Mouse (Mus musculus) lung, embryonic 16.5 days (tissue): ENCODE measurements around the gene Hes7. TPM values are rescaled to one million over a fixed set of nuclear protein-coding genes. Genes with fewer than 3 reads are reported as not detected.

Source experiments
- ATAC-seq: fragments of 200-750 bp; cut with Nextera tagmentation; 2 replicates; pipeline ENCODE4 v1.8.0; 2017; ENCODE audit warnings: low read depth, mild to moderate bottlenecking, moderate library complexity
- H3K27ac ChIP-seq: fragments of 300-500 bp; sonication (generic); 2 replicates; pipeline ENCODE4 v1.5.1; 2014; ENCODE audit warnings: mild to moderate bottlenecking, control low read depth, low read length
- H3K27me3 ChIP-seq: fragments of 300-500 bp; sonication (generic); 2 replicates; pipeline ENCODE4 v1.6.1; 2014; ENCODE audit warnings: low read depth, low read length, mixed read lengths; ENCODE audit not compliant: control insufficient read depth, insufficient read depth
- H3K36me3 ChIP-seq: fragments of 300-500 bp; sonication (generic); 2 replicates; pipeline ENCODE4 v1.6.1; 2014; ENCODE audit warnings: low read length; ENCODE audit not compliant: control insufficient read depth, insufficient read depth
- H3K4me1 ChIP-seq: fragments of 300-500 bp; sonication (generic); replicated peaks from 2 replicates; pipeline ENCODE4 v1.6.1; 2014; ENCODE audit warnings: low read length, mixed read lengths; ENCODE audit not compliant: control insufficient read depth, insufficient read depth
- H3K4me2 ChIP-seq: fragments of 300-500 bp; sonication (generic); 2 replicates; pipeline ENCODE4 v1.6.1; 2014; ENCODE audit warnings: low read depth, low read length, control low read depth
- H3K4me3 ChIP-seq: fragments of 300-500 bp; sonication (generic); 2 replicates; pipeline ENCODE4 v1.5.1; 2014; ENCODE audit warnings: mild to moderate bottlenecking, low read length, control low read depth
- H3K9ac ChIP-seq: fragments of 300-500 bp; sonication (generic); 2 replicates; pipeline ENCODE4 v1.6.1; 2014; ENCODE audit warnings: low read length, control low read depth
- H3K9me3 ChIP-seq: fragments of 300-500 bp; sonication (generic); 2 replicates; pipeline ENCODE4 v1.6.1; 2016; ENCODE audit warnings: low read length; ENCODE audit not compliant: control insufficient read depth
- WGBS: fragments of 180-500 bp; shearing (Covaris S2); extraction: QIAGEN DNeasy Blood & Tissue Kit; methylation state at CpG from one replicate; pipeline ENCODE4 v1.1.7; 2014; 5-methylcytosine and 5-hydroxymethylcytosine counted together
- polyA plus RNA-seq: library from polyadenylated mRNA; unstranded; fragments of >200 nt; fragmentation: Nextera tagmentation; extraction: Ambion mirVana; gene quantifications from 2 replicates; pipeline ENCODE4 v1.2.1, GENCODE M21; 2015

Gene Hes7
- polyA plus RNA-seq, 1 experiment from 2014 or later: 0.43 TPM

DNA sequence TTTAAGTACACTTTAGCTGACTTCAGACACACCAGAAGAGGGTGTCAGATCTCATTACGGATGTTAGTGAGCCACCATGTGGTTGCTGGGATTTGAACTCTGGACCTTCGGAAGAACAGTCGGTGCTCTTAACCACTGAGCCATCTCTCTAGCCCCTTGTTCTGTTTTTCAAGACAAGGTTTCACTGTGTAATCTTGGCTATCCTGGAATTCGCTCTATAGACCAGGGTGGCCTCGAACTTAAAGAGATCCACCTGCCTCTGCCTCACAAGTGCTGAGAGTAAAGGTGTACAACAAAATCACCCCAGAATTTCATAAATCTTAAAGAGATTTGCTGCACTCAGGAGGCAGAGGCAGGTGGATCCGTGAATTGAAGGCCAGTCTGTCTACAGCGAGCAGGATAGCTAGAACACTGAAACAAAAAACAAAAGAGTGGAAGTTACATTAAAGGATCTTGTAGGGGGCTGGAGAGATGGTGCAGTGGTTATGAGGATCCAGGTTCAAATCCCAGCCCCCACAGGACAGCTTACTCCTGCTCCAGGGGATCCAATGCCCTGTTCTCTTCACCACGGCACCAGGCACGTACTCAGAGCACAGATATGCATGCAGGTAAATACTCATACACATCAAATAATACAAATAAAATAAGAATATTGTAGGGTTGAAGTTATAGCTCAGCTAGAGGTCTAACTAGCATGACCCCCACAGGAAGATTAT is 44.3 kb upstream of the Hes7 start:
- no peak for ATAC-seq
- H3K4me1 ChIP-seq: peaks cover 17% of the 10 kb centered on the region
- H3K4me2 ChIP-seq: no peak overlapping the region
- H3K36me3 ChIP-seq: no peaks in the 10 kb centered on the region
- no peak overlapping the region for H3K27ac ChIP-seq
- H3K27me3 ChIP-seq: no peaks in the 10 kb centered on the region
- 53% methylated on average over 8 of the region's 9 CpGs for WGBS
- H3K9me3 ChIP-seq: no peaks in the 10 kb centered on the region
- H3K4me3 ChIP-seq: no peak overlapping the region
- H3K9ac ChIP-seq: no peak overlapping the region

DNA sequence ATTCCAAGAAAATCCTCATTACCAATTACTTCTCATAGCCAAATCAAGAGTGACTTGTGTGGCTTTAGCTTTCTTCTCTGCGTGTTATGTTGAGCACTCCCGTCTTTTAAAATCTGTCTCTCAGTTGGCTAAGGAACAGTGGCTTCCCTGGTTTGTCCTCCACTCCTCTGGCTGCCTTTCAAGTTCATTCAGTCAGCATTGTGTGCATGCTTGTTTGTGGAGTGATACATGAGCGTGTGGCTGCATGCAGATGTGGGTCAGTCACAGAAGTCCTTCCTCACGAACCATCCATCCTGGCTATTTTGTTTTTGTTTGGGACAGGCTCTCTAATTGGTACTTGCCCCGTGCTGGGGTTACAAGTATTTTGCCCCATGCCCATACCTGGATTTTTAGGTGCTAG is 43.6 kb upstream of the Hes7 start:
- H3K4me2 ChIP-seq: no peak overlapping the region
- H3K4me3 ChIP-seq: no peak overlapping the region
- WGBS: 65% methylated on average over 5 of the region's 5 CpGs
- no peaks in the 10 kb centered on the region for H3K27me3 ChIP-seq
- ATAC-seq: no peak
- H3K27ac ChIP-seq: no peak overlapping the region
- peaks cover 13% of the 10 kb centered on the region for H3K4me1 ChIP-seq
- H3K36me3 ChIP-seq: no peaks in the 10 kb centered on the region
- no peaks in the 10 kb centered on the region for H3K9me3 ChIP-seq
- no peak overlapping the region for H3K9ac ChIP-seq

DNA sequence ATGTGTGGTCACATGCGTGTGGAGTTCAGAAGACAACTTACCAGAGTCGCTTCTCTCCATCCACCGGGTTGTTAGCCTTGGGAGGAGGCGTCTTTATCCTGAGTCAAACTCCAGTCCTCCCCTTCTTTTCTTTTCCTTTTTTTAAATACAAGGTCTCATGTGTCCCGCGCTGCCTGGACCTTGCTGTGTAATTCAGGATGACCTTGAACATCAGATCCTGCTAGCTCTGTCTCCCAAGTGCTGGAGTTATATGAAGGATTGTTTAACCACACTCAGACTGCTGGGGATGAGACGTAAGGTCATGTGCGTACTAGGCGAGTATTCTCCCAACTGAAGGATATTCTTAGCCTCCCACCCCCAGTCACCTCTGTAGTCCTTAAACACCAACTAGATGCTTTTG is 42.9 kb upstream of the Hes7 start:
- Histone ChIP-seq H3K9ac (no peak overlapping the region), H3K9me3 (no peaks in the 10 kb centered on the region), H3K4me2 (no peak overlapping the region), H3K4me1 (peaks cover 8% of the 10 kb centered on the region), H3K36me3 (no peaks in the 10 kb centered on the region), H3K27ac (no peak overlapping the region), H3K4me3 (no peak overlapping the region), H3K27me3 (no peaks in the 10 kb centered on the region)
- WGBS: 78% methylated on average over 9 of the region's 9 CpGs
- ATAC-seq: no peak

DNA sequence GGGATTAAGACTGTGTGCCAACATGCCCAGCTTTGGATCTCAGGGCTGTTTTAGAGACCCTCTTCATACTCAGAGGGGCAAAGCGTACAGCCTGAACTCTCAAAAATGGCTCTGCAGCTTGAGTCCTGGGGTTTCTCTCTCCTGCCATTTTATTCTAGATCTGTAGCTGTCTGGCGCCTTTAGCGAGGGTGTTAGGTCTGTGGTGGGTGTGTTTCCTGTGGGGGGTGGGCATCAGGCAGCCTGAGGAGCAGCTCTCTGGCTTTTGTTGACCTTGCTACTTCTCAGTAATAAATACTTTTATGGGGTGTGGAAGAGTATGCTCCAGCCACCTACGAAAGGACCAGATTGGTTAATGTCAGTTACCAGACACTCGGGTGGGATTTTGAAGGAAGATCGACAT is 42.2 kb upstream of the Hes7 start:
- WGBS: 63% methylated on average over 6 of the region's 6 CpGs
- no peak for ATAC-seq
- peaks cover 5% of the 10 kb centered on the region for H3K4me1 ChIP-seq
- no peaks in the 10 kb centered on the region for H3K27me3 ChIP-seq
- no peak overlapping the region for H3K4me2 ChIP-seq
- no peak overlapping the region for H3K9ac ChIP-seq
- H3K4me3 ChIP-seq: no peak overlapping the region
- H3K27ac ChIP-seq: no peak overlapping the region
- no peaks in the 10 kb centered on the region for H3K9me3 ChIP-seq
- no peaks in the 10 kb centered on the region for H3K36me3 ChIP-seq

DNA sequence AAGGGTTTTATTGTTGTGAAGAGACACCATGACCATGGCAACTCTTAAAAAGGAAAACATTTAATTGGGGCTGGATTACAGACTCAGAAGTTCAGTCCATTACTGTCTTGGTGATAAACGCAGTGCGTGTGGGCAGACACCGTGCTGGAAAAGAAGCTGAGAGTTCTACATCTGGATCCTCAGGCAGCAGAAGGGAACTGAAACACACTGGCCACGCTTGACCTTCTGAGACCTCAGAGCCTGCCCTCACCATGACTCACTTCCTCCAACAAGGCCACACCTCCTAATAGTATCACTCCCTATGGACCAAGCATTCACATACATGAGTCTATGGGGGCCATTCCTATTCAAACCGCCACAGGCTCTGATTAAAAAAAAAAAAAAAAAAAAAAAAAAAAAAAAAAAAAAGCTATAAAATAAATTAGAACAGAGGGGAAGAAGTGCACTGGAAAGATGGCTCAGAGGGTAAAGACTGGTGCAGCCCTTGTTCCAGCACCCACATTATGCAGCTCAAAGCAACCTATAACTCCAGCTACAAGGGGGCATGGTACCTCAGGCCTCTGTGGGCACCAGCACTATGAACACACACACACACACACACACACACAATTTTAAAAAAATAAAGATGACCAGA is 41.3 kb upstream of the Hes7 start:
- no peak for ATAC-seq
- no peak overlapping the region for H3K4me3 ChIP-seq
- H3K4me1 ChIP-seq: peaks cover 4% of the 10 kb centered on the region
- no peak overlapping the region for H3K27ac ChIP-seq
- H3K9me3 ChIP-seq: no peaks in the 10 kb centered on the region
- H3K9ac ChIP-seq: no peak overlapping the region
- WGBS: 62% methylated on average over 5 of the region's 5 CpGs
- no peak overlapping the region for H3K4me2 ChIP-seq
- H3K36me3 ChIP-seq: no peaks in the 10 kb centered on the region
- no peaks in the 10 kb centered on the region for H3K27me3 ChIP-seq

DNA sequence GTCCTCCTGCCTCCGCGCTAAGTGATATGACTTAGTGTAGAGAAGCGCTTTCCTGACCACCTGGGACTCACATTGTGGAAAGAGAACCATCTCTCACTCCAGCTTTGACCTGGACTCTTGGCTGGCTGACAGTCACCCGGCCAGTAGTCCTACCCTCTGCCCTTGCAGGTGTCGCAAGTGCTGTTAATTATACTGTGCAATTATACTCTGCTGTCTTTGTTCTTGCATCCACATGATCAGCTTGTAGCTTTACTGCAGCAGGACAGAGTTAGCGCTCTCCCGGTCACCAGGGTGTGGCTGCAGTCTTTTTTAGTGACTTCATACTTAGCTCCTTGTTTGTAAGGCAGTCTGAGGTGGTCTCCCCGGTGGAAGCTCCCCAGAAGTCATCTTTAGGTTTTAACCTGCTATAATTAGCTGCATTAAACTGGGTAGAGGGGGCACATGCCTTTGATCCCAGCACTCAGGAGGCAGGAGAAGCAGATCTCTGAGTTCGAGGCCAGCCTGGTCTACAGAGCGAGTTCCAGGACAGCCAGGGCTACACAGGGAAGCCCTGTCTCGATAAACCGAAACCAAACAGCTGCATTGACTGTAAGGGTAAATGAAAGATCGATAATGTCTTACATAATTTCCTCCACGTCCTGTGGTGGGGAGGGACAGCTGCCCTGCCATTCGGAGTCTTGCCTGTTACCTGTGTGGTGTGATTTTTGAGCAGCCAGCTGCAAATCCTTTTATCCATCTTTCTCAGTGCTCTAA is 39.9 kb upstream of the Hes7 start:
- Histone ChIP-seq H3K27ac (no peak overlapping the region), H3K4me1 (no peaks in the 10 kb centered on the region), H3K4me2 (no peak overlapping the region), H3K4me3 (no peak overlapping the region), H3K36me3 (no peaks in the 10 kb centered on the region), H3K27me3 (no peaks in the 10 kb centered on the region), H3K9ac (no peak overlapping the region), H3K9me3 (no peaks in the 10 kb centered on the region)
- 77% methylated on average over 15 of the region's 15 CpGs for WGBS
- ATAC-seq: no peak

DNA sequence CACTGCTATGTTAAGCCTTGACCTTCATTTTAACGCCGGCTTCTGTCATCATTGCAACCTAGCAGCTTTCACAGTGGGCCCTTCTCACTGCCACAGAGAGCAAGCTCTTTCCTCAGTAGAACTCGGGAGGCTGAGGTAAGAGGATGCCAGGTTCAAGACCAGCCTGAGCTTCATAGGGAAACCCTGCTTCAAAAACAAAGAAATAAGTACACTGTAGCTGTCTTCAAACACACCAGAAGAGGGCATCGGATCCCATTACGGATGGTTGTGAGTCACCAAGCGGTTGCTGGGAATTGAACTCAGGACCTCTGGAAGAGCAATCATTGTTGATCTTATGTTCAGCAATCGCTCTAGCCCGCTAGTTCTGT is 39.4 kb upstream of the Hes7 start:
- Histone ChIP-seq H3K27me3 (no peaks in the 10 kb centered on the region), H3K4me3 (no peak overlapping the region), H3K36me3 (no peaks in the 10 kb centered on the region), H3K9ac (no peak overlapping the region), H3K9me3 (no peaks in the 10 kb centered on the region), H3K27ac (no peak overlapping the region), H3K4me2 (no peak overlapping the region), H3K4me1 (no peaks in the 10 kb centered on the region)
- 85% methylated on average over 8 of the region's 8 CpGs for WGBS
- ATAC-seq: no peak

DNA sequence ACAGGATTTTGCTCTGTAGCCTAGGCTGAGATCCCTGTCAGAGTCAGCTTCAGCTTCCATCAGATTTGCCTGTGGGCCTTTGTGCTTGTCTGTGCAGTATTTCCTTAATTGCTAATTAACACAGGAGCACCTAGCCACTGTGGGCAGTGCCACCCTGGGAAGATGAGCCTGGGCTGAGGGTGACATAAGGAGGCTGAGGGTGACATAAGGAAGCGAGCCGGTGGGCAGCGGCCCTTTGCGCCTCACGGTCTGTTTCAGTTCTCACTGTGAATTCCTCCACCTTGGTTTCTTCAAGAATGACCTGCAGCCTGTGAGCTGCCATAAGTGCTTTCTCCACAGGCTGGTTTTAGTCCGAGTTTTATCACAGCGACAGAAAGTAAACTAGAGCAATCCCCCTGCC is 38.6 kb upstream of the Hes7 start:
- Histone ChIP-seq H3K9me3 (no peaks in the 10 kb centered on the region), H3K9ac (no peak overlapping the region), H3K4me2 (no peak overlapping the region), H3K27ac (no peak overlapping the region), H3K36me3 (no peaks in the 10 kb centered on the region), H3K4me1 (no peaks in the 10 kb centered on the region), H3K4me3 (no peak overlapping the region), H3K27me3 (no peaks in the 10 kb centered on the region)
- 75% methylated on average over 7 of the region's 7 CpGs for WGBS
- no peak for ATAC-seq

DNA sequence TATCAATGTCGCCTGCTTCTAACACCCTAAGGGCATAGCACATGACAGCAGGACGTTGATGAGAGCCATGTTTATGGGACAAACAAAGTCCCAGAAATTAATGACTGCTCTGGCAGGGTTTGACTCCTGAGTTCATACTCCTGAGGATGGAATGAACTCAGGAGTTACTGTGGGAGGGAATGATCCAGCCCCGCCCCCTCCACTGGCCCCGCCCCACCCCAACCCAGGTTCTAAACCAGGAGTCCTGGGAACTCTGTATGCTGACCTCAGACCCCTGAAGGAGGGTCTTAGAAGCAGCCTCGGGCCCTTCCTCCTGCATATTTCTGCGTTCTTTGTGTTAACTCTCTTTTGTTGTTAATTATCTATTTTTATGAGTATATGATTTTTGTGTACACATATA is 34.6 kb upstream of the Hes7 start:
- no peak overlapping the region for H3K9ac ChIP-seq
- no peak overlapping the region for H3K27ac ChIP-seq
- no peaks in the 10 kb centered on the region for H3K9me3 ChIP-seq
- no peaks in the 10 kb centered on the region for H3K27me3 ChIP-seq
- H3K4me3 ChIP-seq: no peak overlapping the region
- ATAC-seq: no peak
- 63% methylated on average over 6 of the region's 6 CpGs for WGBS
- no peak overlapping the region for H3K4me2 ChIP-seq
- H3K36me3 ChIP-seq: peaks cover 3% of the 10 kb centered on the region; the same call in 1 of the 2 replicates
- H3K4me1 ChIP-seq: peaks cover 17% of the 10 kb centered on the region
